ENCODE assay signal across 15 mouse cellular contexts in the genomic region with DNA sequence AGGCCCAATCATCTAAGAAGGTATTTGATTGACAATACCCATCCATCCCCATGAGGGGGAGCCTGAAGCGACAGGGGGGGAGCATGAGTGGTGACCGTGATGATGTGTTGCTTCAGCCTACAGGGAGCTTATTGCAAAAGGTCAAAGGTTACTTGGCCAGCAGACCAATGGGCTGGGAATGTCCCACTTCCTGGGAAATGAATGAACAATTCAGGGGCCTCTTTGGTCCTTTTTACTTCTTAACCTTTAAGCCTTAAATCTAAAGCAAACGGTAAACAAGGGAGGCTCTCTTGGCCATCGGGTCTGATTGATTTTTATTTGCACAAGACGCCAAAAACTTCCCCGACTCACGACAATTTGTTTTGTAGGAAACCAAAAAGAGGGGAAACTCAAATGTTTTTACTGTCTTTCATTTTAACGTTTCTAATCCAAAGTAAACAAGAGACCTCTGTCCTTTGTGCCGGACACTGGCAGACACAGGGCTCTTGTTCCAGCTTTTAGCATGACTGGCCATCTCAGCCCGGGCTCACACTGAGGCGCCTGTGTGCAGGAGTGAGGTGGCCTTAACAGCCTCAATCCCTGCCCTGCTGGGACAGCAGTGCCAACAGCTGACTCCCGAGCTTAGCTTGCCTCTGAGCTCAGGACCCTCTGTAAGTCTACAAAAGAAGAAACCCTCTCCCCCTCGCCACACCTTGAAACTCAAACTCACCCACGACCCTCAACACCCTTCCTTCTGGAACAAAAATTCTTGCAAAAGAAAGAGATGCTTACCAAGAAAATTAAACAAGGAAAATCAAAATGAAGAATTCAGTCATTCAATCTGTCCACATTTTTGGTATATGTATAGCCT. TPM values are rescaled to one million over a fixed set of nuclear protein-coding genes. Genes with fewer than 3 reads are reported as not detected.
DNase-seq lines count a peak whose midpoint lies in the region; ATAC-seq and TF ChIP-seq lines count a peak whose summit lies in the region.
"Had no signal": no experiment of that assay in that cellular context is flagged by ENCODE, and none has a peak within 500 bp of the region (broad histone marks: within the 10 kb centered on the region; RNA-seq: fewer than 3 reads in every experiment).

No protein-coding gene starts in this region.

- H3K27me3 ChIP-seq in hindbrain, embryonic 10.5 days (ENCODE audit: insufficient read depth, poor library complexity, severe bottlenecking): peaks cover under 1% of the 10 kb centered on the region; the same call in 1 of the 2 replicates
- no peaks in the 10 kb centered on the region; the same call in 1 of the 2 replicates for H3K27me3 ChIP-seq in hindbrain, embryonic 12.5 days

- no peak for TF ChIP-seq POLR2A in cortical plate, adult 2 months (IDR thresholded peaks at IDR 0.05; ENCODE audit: extremely low read depth, insufficient read depth, low read length)

- peak; percentile 11 for DNase-seq in hindbrain, embryonic 10.5 days (ENCODE audit: low spot score)
- no peak for DNase-seq in left cerebral cortex, adult 2 months (ENCODE audit: extremely low spot score in 1 of 2, low spot score in 2 of 2)
- no peak for DNase-seq in left cerebral cortex, postnatal 4 days
- DNase-seq in Muller cell, postnatal 12 days (ENCODE audit: inconsistent ontology term): peak; percentile 45
- no peak for DNase-seq in adrenal gland, postnatal 36 days
- DNase-seq: adrenal gland, postnatal 25 days; cerebellum, postnatal 36 days; gastrocnemius, postnatal 25 days had no signal

- ATAC-seq in hindbrain, embryonic 12.5 days (ENCODE audit: low FRiP score): no peak
- ATAC-seq: CD4-positive, CD25-positive, alpha-beta regulatory T cell, adult 4 months; forebrain, embryonic 16.5 days; hindbrain, embryonic 16.5 days had no signal

- no peak overlapping the region for H3K4me2 ChIP-seq in hindbrain, embryonic 12.5 days (replicated peaks)
- H3K4me2 ChIP-seq: heart, embryonic 15.5 days had no signal

- TF ChIP-seq CTCF in left cerebral cortex, adult 2 months (IDR thresholded peaks at IDR 0.05): no peak
- no peak for TF ChIP-seq CTCF in cortical plate, adult 2 months (IDR thresholded peaks at IDR 0.05; ENCODE audit: extremely low read depth, insufficient read depth, low read length)

- H3K4me3 ChIP-seq in hindbrain, embryonic 10.5 days: no peak overlapping the region
- no peak overlapping the region for H3K4me3 ChIP-seq in hindbrain, embryonic 12.5 days
- H3K4me3 ChIP-seq in left cerebral cortex, adult 2 months: no peak overlapping the region
- no peak overlapping the region for H3K4me3 ChIP-seq in cortical plate, adult 2 months (ENCODE audit: insufficient read depth, low read length)
- H3K4me3 ChIP-seq: heart, embryonic 15.5 days had no signal

- H3K9me3 ChIP-seq in hindbrain, embryonic 10.5 days: 0 out of 2 replicates have a peak, but pooled peaks cover 3% of the 10 kb centered on the region
- H3K9me3 ChIP-seq in hindbrain, embryonic 12.5 days (replicated peaks): no peaks in the 10 kb centered on the region
- H3K9me3 ChIP-seq: heart, embryonic 15.5 days had no signal

- WGBS in hindbrain, embryonic 10.5 days: 44% methylated on average over 14 of the region's 14 CpGs
- 50% methylated on average over 14 of the region's 14 CpGs for WGBS in hindbrain, embryonic 12.5 days

- intact Hi-C loops in left cerebral cortex, adult 2 months (cut with DNase I): no loop called here
- intact Hi-C loops in left cerebral cortex, postnatal 4 days (cut with DNase I): no loop called here

- H3K27ac ChIP-seq in hindbrain, embryonic 10.5 days: no peak overlapping the region
- H3K27ac ChIP-seq in hindbrain, embryonic 12.5 days: no peak overlapping the region
- H3K27ac ChIP-seq in left cerebral cortex, adult 2 months: peak overlapping the region; percentile 44; the same call in 1 of the 2 replicates
- H3K27ac ChIP-seq in cortical plate, adult 2 months (ENCODE audit: insufficient read depth, low read length): peak overlapping the region; percentile 89
- H3K27ac ChIP-seq: heart, embryonic 15.5 days had no signal

- peaks cover 27% of the 10 kb centered on the region for H3K4me1 ChIP-seq in hindbrain, embryonic 10.5 days (replicated peaks)
- peaks cover 4% of the 10 kb centered on the region for H3K4me1 ChIP-seq in hindbrain, embryonic 12.5 days
- no peaks in the 10 kb centered on the region for H3K4me1 ChIP-seq in cortical plate, adult 2 months (ENCODE audit: control insufficient read depth, insufficient read depth, low read length)
- H3K4me1 ChIP-seq: heart, embryonic 15.5 days had no signal

- no peak overlapping the region for H3K9ac ChIP-seq in hindbrain, embryonic 12.5 days
- H3K9ac ChIP-seq: heart, embryonic 15.5 days had no signal

- H3K36me3 ChIP-seq in hindbrain, embryonic 10.5 days: no peaks in the 10 kb centered on the region
- H3K36me3 ChIP-seq in hindbrain, embryonic 12.5 days: no peaks in the 10 kb centered on the region
- H3K36me3 ChIP-seq: heart, embryonic 15.5 days had no signal

RNA-seq across cellular contexts. Expression of a gene that starts 8.7 kb away (rescaled TPM):
- 1.7 and 3.1 TPM in 2 replicates for polyA plus RNA-seq in hindbrain, embryonic 10.5 days (2016; fragmentation: Nextera tagmentation; extraction: Ambion mirVana)
- 4.0 and 4.7 TPM in 2 replicates for polyA plus RNA-seq in hindbrain, embryonic 12.5 days (2016; fragmentation: Nextera tagmentation; extraction: Ambion mirVana)
- total RNA-seq in left cerebral cortex, adult 2 months (2021): 10 to 100 TPM; 11.7 to 13.1 TPM
- 10 to 100 TPM; 28.6 TPM for total RNA-seq in left cerebral cortex, postnatal 4 days (2021)
- 14.0 and 18.6 TPM in 2 replicates for polyA plus RNA-seq in cortical plate, adult 2 months (2012; rRNA removed)
- 10 to 100 TPM; 12.0 to 20.8 TPM for total RNA-seq in adrenal gland, postnatal 36 days (2021)
- total RNA-seq: megakaryocyte, adult 5-6 weeks had no signal

Comparison
In these comparisons a context has a peak if more than half of its experiments do, and no peak if none do; other contexts are left out.
1. DNase-seq: peak in hindbrain, embryonic 10.5 days (single experiment) and Muller cell, postnatal 12 days (single experiment); none in left cerebral cortex, adult 2 months (0 of 2), left cerebral cortex, postnatal 4 days (single experiment) and adrenal gland, postnatal 36 days (0 of 2).
2. H3K27ac ChIP-seq: peak in left cerebral cortex, adult 2 months (single experiment) and cortical plate, adult 2 months (single experiment); none in hindbrain, embryonic 10.5 days (single experiment) and hindbrain, embryonic 12.5 days (single experiment).